Mouse (Mus musculus): ENCODE measurements at regions not wholly inside any gene's neighbourhood (a gene's known extent, or its start where the extent isn't known, plus 50 kb on each side); places are given as distances from the start of the nearest gene placed in this dataset.
A peak's percentile ranks its signal among the peaks of the same experiment; 100 is the strongest.

DNA sequence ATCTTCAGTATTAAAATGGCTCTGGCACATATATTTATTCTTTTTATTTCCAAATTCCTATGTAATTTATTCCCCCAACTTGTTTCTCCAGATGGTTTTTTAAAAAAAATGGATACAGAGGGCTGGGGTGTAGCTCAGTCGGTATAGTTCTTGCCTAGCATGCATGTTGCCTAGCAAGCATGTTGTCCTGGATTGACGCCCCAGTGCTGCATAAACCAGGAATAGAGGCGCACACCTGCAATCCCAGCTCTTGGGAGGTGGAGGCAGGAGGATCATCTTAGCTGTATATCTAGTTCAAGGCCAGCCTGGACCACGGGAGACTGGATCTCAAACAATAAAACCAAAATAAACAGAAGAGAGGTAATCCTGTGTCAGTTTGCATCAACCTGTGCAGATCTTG lies 183.5 kb upstream of the Jmjd1c start:
- DNase-seq: no peak

GRCm38 (mm10) chr10:66913187-66913586 lies 182.7 kb upstream of the Jmjd1c start:
- DNase-seq: peak; percentile 90

DNA sequence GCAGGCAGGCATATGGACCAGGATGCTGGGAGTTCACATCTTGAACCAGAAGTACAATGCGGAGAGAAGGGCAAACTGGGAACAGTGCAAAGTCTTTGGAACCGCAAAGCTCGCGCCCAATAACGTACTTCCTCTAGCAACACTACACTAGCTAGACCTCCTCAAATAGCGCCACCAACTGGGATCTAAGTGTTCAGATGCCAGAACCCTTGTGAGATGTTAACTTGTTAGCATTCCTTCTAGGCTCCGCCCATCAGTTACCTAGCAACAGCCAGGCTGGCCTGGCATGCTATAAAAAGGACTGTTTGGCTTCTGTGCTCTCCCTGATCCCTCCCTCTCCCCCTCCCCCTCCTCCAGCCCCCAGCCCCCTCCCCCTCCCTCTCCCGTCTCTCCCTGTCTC lies 182.3 kb upstream of the Jmjd1c start:
- DNase-seq: no peak

- DNase-seq: no peak
Measured at GRCm38 (mm10) chr10:66914288-66914975, 181.5 kb upstream of the Jmjd1c start.

GRCm38 (mm10) chr10:66915801-66916200 lies 180.1 kb upstream of the Jmjd1c start:
- DNase-seq: no peak

DNA sequence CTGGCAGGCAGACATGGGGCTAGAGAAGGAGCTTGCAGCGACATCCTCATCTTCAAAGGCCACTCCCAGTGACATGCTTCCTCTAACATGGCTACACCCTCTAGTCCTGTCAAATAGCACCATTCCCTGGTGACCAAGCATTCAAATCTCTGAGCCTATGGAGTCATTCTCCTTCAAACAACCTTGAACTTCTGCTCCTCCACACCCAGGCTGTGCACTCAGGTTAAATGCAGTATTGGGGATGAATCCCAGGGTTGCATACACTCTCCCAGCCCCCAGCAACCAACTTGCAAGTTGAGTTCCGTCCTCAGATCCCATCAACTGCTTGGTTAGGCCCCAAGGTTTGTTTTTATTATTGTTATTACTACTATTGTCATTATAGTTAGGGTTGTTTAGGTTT lies 178.2 kb upstream of the Jmjd1c start:
- no peak for DNase-seq

DNA sequence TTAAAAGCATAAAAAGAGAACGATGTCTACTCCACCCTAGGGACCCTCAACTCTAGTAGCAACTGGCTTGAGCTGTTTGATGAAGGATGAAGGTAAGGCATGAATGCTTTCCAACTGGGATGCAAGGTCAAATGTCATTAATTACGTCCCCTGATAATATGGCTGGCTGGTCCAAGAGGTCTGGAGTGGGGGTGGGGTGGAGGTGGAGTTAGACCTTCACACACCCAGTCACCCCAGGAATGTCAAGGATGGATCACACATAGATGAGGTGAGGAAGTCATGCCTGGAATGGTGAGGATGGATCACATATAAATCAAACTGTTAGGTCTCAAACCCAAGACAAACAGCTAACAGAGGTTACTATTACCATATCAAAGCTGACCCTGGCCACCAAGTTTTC lies 177.2 kb upstream of the Jmjd1c start:
- DNase-seq: no peak

DNA sequence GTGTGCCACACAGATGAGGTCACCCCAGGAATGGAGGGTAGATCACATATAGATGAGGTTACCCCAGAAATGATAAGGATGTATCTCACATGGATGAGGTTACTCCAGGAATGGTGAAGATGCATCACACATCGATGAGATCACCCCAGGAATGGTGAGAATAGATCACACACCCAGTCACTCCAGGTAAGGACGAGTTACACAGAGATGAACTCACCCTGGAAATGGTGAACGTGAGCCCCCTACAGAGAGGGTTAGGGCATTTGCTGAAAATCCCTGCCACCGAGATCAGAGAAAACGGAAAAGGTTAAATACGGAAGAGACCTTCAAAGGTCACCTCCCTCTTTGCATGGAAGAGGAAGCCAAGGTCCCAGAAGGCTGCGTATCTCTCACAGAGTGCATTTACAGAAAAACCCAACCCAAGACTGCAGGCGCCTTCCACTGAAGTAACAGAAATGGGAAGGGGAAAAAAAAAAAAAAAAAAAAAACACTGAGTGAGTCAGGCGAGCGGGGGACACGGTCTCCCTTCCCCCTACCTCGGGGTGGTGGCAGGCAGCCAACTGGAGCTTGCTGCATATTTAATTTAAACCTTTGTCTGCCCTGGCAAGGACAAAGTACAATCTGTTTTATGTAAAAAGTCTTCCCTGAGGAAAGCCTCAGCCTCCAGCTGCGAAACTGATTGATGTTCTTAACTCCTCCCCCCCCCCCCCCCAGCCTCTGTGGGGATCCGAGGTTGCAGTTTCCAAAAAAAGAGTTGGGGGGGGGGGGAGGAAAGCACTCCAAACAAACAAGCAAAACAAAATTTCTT lies 175.8 kb upstream of the Jmjd1c start:
- peak; percentile 98 for DNase-seq

DNA sequence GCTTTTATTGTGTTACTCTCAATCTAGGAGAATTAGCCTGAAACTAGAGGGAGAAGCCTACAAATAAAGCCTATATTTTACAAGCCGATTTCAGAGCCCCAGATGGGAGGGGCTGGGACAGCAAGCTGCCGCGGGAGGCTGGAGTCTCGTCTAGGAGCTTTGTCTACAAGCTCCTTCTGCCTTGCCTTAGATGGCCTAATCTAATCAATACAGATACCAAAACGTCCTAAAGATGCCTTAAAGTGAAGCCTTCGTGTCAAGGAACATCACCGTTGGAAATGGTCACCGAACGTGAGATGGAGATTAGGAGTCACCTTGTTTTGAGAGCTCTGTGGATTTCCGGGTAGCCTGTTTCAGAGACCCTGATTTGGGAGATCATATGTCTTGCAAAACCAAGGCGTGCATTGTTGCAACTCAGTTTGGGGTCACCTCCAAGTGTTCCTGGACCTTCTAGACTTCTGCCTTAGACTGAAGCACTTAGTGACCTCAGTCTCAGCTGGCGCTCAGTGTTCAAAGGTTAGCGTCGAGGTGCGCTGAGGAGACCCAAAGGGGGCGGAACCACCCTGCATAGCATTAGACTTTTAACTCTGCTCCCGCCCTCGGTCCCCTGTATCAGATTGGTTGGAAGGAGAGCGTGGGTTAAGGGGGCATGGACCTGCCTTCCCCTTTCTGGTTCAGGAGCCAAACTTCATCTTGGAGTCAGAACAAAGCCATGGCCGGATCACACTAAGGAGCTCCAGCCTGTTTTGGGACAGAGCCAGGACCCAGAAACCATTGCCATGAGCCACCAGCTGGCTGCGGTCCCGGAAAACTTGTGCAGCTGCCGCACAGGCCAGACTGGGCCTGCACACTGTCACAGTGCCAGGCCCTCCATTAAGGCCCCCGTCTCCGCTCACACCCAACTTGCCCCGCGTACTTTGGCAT lies 174.9 kb upstream of the Jmjd1c start:
- peak; percentile 99 for DNase-seq

GRCm38 (mm10) chr10:66921776-66922175 lies 174.1 kb upstream of the Jmjd1c start:
- no peak for DNase-seq

- no peak for DNase-seq
Measured at GRCm38 (mm10) chr10:66922314-66922713, 173.6 kb upstream of the Jmjd1c start.

- DNase-seq: no peak
Measured at GRCm38 (mm10) chr10:66923947-66924346, 172.0 kb upstream of the Jmjd1c start.

GRCm38 (mm10) chr10:66924418-66924817 lies 171.5 kb upstream of the Jmjd1c start:
- DNase-seq: no peak

GRCm38 (mm10) chr10:66925553-66926127 lies 170.3 kb upstream of the Jmjd1c start:
- peak; percentile 80 for DNase-seq

GRCm38 (mm10) chr10:66927651-66928050 lies 168.3 kb upstream of the Jmjd1c start:
- peak; percentile 91 for DNase-seq

DNA sequence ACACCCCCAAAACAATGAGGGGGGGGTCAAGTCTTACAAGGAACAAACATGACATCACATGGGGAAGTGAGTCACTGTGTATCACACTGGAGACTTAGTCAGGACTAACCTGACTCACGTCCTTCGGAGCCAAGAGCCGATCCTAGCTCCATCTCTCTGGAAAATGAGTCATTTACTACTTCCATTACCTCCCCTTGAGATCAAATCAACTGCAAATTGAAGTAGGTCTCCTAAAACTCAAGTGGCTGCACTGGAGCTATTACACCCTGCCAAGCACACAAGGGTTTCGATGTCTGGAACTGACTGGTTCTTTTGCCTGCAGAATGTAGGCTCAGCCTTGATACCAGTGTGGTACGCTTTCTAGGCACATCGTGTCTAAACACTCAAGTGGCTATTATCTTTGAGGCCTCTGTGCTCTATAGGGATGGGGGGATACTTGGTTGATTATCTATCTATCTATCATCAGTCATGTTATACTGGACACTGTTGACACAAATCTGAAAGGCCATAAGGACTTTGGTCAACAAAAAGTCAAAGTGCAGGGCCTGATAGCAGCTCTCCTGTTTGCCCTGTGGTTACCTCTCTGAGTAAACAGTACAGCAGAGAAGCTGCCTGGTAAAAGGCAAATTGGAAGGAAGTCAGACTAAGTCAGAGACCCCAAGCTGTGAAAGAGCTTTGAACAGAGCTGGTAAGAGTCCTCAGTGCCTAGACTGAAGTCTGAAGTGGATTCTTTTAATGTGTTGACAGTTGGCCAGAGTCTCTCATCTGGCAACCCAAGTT lies 167.5 kb upstream of the Jmjd1c start:
- DNase-seq: peak; percentile 98

DNA sequence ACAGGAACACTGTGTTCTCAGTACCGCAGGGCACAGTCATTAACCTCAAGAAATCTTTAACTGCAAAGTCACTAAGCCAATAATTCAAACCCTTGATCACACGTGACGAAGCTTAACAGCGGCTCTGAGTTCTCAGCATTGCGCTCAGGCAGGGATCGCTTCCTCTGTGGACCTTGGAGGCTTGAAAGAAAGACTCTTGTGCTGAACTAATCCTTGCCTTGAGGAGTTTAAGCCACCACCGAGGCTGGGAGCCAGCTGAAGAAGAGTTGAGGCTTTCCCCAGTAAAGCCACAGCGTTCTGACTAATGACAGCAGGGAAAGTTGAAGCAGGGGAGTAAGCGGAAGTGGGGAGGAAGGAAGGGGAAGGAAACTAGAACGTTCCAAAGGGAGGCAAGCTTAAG lies 165.4 kb upstream of the Jmjd1c start:
- peak; percentile 97 for DNase-seq

DNA sequence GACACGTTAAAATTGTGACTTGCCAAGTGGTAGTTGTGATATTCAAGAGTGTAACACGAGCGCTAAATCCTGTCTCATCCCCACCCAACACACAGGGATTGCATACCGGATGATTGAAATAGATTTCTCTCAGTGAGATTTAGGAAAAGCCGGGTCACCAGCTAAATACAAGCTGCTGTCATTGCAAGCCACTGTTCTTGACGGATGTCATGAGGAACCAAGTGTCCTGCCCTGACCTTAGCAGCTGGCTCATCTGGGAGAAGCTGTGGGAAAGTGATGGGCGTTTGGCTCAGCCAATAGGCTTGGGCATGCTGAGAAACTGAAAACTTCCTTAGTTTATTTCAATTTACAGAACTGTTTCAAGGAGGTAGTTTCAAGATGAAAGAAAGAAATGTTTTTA lies 164.4 kb upstream of the Jmjd1c start:
- DNase-seq: peak; percentile 99

DNA sequence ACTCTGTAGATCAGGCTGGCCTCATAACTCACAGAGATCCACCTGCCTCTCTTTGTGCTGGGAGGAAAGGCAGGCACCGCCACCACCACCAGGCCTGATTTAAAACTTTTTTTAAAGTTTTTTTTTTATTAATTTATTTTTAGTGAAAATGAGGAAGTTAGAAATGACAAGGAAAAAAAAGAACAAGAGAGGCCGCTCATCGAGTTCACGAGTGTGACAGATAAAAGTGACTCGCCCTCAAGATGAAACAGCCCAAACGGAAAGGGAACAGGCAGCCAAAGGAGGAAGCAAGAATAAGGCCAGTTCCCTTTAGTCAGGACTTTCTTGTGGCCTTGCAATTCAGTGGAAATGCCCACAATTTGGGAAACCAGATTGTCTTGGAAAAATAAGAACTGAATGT lies 163.4 kb upstream of the Jmjd1c start:
- peak; percentile 97 for DNase-seq

DNA sequence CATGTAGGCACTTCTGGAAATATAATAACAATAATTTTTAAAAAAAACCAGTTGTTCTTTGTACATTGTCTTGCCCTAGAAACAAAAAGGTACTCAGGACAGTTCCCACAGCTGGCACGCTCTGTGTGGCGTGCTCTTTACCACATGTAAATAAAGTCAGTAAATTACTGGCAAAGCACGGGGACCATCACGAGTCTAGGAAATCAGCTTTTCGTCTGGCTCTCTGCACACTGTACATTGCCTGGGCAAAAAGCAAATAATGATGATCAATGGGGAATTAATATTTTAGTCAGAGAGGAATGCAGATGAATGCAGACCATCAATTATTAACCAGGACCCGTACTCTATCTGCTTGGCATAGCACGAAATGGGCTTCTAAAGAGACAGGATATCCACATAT lies 162.2 kb upstream of the Jmjd1c start:
- DNase-seq: peak; percentile 76

DNA sequence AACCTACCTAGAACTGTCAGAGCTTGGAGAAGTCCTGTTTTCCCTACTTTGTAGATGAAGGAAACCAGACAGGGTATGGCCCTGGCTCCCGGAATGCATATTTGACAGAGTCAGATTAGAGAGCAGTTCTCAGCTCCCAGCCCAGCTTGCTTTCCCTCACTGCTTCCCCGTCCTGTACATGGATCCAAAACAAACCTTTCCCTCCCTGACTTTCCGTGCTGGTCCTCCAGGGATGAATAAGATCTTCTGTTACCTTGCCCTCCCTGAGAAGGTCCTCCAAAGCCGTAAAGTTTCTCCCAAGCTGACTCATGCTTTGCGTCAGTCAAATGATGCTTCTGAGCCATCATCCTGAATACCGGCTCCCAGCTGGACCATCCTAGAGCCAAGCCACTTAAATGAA lies 160.2 kb upstream of the Jmjd1c start:
- peak; percentile 97 for DNase-seq

GRCm38 (mm10) chr10:66937116-66937515 lies 158.8 kb upstream of the Jmjd1c start:
- DNase-seq: peak; percentile 97

All from heart, adult 11 months (tissue).